Mouse (Mus musculus) spleen, adult 18-20 months (tissue): ENCODE results near the gene Efcab9.

Experiments used
- DNase-seq, 2 experiments: peaks; one replicate each; pipeline ENCODE4 v3.0.0; 2022; ENCODE audit warnings: mixed read lengths in 2 of 2

Gene Efcab9

GRCm38 (mm10) chr11:32556333-32556990, 24.6 kb upstream of the Efcab9 start:
- DNase-seq: no peak

- no peak for DNase-seq
These were observed 23.3 kb upstream of the Efcab9 start for GRCm38 (mm10) chr11:32555103-32555689.

- DNase-seq: no peak
These were observed 22.5 kb upstream of the Efcab9 start for GRCm38 (mm10) chr11:32554141-32555091.

GRCm38 (mm10) chr11:32553311-32554140, 21.6 kb upstream of the Efcab9 start:
- DNase-seq: peak; percentile 55 to 57

GRCm38 (mm10) chr11:32552401-32553090, 20.7 kb upstream of the Efcab9 start:
- no peak for DNase-seq

- DNase-seq: no peak
These were observed 19.9 kb upstream of the Efcab9 start for GRCm38 (mm10) chr11:32551579-32552297.

GRCm38 (mm10) chr11:32551056-32551455, 19.2 kb upstream of the Efcab9 start:
- no peak for DNase-seq

- DNase-seq: no peak
These were observed 18.2 kb upstream of the Efcab9 start for GRCm38 (mm10) chr11:32550102-32550501.

GRCm38 (mm10) chr11:32549236-32549635, 17.4 kb upstream of the Efcab9 start:
- no peak for DNase-seq

GRCm38 (mm10) chr11:32548240-32548639, 16.4 kb upstream of the Efcab9 start:
- no peak for DNase-seq

GRCm38 (mm10) chr11:32547391-32547947, 15.6 kb upstream of the Efcab9 start:
- DNase-seq: no peak

- no peak for DNase-seq
These were observed 14.6 kb upstream of the Efcab9 start for GRCm38 (mm10) chr11:32546483-32546882.

- peak in 1 of 2 experiments; percentile 41 for DNase-seq
These were observed 13.7 kb upstream of the Efcab9 start for GRCm38 (mm10) chr11:32545605-32546004.

GRCm38 (mm10) chr11:32544497-32544896, 12.6 kb upstream of the Efcab9 start:
- peak in 1 of 2 experiments; percentile 12 for DNase-seq

GRCm38 (mm10) chr11:32544041-32544440, 12.2 kb upstream of the Efcab9 start:
- DNase-seq: peak in 1 of 2 experiments; percentile 7

- peak; percentile 67 to 84 for DNase-seq
These were observed 11.0 kb upstream of the Efcab9 start for GRCm38 (mm10) chr11:32542687-32543411.

GRCm38 (mm10) chr11:32542181-32542580, 10.3 kb upstream of the Efcab9 start:
- no peak for DNase-seq

- peak in 1 of 2 experiments; percentile 5 for DNase-seq
These were observed 8.6 kb upstream of the Efcab9 start for GRCm38 (mm10) chr11:32540463-32540862.

GRCm38 (mm10) chr11:32539717-32540116, 7.8 kb upstream of the Efcab9 start:
- peak in 1 of 2 experiments; percentile 2 for DNase-seq

- DNase-seq: peak in 1 of 2 experiments; percentile 32
These were observed 7.0 kb upstream of the Efcab9 start for GRCm38 (mm10) chr11:32538846-32539245.
